Mouse (Mus musculus): Measurements from ENCODE around the gene Dnajc10.

The Dnajc10 gene

DNA sequence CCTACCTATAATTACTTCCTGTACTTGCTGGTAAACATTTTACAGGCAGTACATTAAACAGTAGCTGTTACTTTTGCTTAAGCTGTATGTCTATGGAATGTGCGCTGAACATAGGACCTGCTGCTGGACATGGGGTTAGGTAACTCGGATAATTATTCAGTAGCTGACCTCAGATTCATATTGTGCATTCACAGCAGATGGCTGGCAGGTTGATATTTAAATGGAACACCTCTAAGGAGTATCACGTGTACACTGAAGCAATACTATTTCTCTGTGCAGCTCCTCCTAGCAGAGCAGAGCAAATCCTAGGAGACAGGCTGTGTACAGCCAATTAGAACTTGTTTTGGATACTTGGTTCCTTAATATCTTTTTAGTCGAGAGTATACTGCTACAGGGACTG, 39.3 kb downstream of the Dnajc10 start:
- no peak for DNase-seq

DNA sequence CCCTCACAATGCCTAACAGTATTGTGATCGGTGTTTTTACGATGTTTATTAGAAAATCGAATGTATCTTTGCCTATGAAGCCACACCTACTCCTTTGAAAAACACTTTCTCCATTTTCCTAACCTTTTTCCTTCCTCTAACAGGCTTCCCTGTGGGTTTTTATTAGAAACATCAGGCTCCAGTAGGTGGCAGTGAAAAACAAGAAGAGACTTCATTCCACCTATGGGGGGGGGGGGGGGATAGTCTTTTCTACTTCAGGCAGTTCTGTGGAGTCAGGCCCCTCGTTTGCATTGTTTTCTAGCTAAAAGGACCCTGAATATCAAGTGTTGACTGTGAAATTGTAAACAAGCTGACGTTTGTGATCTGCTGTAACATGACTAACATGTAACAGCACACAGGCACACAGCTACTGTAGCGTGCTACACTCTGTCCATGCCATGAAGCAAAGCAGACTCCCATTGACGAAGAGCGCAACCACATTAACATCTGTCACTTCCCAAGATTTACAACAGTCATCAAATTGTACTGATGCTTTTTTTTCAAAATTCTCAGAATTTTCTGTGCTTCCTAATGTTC, 41.5 kb downstream of the Dnajc10 start:
- DNase-seq: no peak

DNA sequence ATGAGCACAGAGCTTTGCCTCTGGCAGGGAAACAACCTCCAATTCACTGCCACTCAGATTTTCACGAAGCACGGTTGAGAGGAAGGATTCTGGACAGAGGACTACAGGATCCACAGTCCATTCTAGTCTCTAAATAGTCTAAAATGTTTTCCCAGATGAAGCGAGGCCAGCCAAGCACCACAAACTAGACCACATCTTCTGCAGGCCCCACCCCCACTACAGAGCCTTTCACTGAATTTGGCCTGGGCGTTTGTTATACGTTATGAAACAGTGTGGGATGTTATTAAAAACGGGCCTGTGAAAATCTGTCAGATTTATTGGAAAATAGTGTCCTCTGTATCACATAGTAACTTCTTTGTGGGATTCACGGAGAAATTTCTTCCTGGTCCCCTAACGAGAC, 56.2 kb downstream of the Dnajc10 start:
- DNase-seq: no peak

DNA sequence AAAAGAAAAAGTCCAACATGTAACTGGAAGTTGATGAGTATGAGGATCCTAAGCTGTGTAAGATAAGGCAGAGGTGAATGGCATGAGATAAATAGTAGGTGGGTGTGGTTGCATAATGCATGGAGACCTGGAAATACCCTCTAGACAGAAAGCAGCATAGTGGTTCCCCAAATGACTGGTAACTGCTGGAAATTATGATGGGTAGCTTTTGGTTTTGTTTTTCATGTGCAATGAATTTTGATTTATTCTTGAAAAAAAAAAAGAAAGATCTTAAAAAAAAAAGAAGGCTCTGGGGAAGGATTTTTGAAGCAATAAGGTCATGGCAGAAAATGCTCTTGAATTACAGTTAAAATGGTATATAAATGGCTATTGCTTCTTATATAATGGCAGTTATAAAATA, 59.6 kb downstream of the Dnajc10 start:
- no peak for DNase-seq

DNA sequence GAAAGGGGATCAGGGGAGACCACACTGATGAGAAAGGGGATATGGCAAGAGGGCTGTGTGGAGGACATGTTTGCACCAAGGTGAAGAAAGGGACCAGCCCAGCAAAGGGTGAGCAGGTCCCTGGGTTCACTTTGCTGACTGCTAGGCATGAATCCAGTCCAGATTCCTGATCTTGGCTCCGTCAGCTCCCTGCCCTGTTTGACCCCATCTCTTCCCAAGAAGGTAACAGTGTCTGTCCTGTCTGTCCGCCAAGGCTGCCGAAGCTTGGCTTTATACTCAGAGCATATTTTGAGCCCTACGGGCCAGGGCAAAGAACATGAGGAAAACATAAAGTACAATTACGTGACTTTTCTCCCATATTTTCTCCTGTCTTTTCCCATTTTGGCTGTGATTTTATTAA, 64.6 kb downstream of the Dnajc10 start:
- no peak for DNase-seq

DNA sequence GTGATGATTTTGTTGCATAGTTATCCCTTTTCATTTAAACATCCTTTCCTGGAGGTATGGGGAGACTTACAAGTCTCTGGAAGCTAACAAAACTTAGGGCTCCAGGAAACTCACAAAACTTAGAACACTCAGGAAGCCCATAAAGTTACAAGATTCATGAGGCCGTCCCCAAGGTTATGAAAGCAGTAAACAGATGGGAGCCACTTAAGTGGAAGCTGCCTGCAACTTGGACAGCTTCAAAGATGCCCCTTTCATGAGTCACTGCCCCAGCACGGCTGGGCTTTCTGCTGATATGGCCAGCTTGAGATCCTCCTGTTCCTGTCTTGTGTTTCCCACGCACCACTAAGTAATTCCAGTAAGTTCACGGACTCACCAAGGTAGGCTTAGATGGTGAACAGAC, 69.2 kb downstream of the Dnajc10 start:
- DNase-seq: no peak

DNA sequence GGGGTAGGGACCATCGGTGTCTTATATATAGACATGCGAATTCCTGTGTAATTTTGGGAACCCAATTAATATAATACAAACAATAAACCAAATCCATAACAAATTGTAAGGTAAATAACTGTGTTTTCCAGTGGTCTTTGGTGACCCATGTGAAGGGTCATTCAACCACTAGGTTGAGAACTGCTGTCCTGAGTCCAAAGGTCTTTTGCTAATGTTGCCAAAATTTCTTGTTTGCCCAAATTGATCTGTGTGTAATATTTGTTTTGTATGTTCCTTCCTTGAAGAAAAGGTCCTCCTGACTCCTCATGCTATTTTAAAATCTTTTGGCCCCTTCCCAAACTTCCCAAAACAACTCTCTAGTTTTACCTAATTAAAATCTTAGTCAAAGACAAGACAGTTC, 71.0 kb downstream of the Dnajc10 start:
- no peak for DNase-seq

DNA sequence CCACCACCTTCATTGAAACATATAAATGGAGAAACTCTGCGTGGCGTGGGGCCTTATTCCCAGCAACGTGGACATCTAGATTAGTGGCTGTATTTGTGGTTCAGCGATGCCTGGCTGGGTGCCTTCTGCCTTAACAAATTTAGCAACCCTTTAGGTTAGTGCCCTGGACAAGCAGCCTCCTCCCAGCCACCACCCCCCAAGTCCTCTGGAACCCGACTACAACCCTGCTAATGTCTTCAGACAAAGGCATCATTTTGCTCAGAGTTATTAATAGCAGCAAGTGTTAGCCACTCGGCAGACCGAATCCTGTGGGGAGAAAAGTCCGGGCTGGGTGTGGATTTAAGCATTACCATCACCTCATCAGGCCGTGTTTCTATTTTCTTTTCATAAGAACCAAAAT, 72.4 kb downstream of the Dnajc10 start:
- DNase-seq: peak; percentile 1

DNA sequence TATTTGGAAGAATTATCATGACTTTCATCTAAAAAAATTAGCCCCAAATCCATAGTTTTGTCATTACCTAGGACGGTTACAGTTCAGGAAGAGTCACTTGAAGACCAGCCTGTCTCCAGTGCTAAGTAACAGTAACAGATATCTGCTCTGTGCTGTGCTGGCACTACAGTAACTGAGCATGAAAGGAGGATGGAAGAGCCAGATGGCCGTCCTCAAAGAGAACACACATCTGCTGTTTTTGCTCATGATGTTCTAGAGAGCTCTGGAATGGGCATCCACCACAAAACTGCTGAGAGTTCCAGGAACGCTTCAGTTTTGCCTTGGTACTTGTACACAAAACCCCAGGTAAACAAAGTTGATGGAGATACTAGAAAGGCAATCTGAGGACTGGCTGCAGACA, 73.1 kb downstream of the Dnajc10 start:
- no peak for DNase-seq

DNA sequence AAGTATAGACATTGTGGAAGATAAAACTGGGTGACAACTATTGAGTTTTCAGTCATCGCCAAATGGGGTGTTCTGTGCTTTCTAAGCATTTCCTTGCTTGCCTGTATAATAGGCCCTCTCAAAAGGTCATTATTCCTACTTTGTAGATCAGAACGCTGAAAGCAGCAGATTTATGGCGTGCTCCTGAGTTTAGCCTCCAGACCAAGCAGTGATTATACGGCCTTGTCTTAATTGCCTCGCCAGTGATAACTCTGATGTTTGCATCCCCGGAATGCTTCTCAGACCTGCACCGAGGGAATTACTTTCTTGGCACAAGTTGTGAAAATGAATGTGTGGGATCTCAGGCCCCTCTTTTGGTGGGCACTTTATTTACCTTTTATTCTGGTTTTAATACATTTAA, 80.8 kb downstream of the Dnajc10 start:
- DNase-seq: no peak

DNA sequence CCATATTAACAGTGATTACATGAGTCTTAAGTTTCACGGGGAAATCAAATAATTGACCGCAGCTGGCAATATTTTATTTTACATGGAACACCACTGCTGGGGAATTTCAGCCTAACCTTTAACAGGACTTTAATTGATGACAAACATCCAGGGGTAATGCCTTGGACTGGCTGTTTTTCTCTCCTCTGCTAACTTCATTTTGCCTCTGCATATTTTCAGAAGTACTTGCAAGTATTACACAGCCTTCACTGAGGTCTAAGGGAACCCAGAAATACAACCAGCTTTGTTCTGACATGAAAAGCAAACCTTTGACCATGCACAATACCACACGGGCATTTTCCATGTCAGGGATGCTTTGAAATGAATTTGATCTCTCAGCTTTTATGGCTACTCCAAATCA, 81.6 kb downstream of the Dnajc10 start:
- DNase-seq: no peak

DNA sequence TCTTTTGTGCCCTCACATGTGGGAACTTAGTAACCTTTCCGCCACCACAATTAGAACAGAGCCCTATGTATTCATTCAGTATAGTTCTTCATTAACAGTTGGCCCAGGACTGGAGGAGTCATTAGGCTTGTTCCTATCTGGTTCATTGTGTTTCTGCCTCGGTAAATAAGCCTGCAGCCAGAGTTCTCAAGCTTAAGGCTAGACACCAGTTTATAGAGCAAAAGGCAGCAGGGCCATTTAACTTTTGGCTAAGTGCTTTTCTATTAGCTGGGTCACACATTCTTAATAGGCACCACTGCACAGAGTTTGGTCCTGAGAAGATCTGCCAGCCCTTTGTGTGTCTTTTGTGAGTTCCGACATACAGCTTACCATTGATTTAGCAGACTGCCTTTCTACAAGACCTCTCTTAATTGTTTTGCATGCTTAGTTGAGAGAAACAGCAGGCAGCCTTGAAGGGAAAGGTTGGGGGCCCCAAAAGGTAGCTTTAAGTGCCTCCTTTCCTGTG, 83.4 kb downstream of the Dnajc10 start:
- no peak for DNase-seq
